In the genomic region with DNA sequence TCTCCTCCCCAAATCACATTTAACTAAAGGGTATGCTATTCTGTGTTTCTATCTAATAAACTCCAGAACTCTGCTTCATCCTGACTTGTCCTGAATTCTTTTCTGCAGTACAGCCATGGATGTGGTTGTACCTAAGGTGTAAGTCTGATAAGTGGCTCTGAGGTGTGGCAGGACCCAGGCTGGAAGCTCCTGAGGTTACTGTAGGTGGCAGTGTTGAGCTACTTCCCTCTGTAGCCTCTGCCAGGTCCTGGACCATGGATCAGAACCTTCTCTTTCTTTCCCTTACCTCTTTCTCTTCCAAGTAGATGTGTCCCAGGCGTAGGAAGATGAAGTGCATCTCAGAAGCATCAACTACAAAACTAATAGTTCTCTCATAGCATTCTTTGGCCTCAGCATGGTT, we compare ENCODE assay signal across 1 mouse cellular context.
TF ChIP-seq lines count a peak whose summit lies in the region.

No protein-coding gene starts in this region.

TF ChIP-seq in CH12.LX, 34 proteins besides CTCF, POLR2A, EP300 and RAD21:
- TF ChIP-seq SMC3 (IDR thresholded peaks at IDR 0.05; ENCODE audit: low read depth, low read length) (peak; percentile 64), MAX (IDR thresholded peaks at IDR 0.05; ENCODE audit: low read length) (0 out of 2 replicates have a peak, but pooled peaks have one; percentile 22), PAX5 (IDR thresholded peaks at IDR 0.05; ENCODE audit: low read length) (no peak), TBP (conservative IDR thresholded peaks at IDR 0.05; ENCODE audit: low read depth, low read length) (no peak), MAZ (IDR thresholded peaks at IDR 0.05; ENCODE audit: low read depth, low read length) (no peak), ZC3H11A (IDR thresholded peaks at IDR 0.05; ENCODE audit: low read depth, low read length) (0 out of 2 replicates have a peak, but pooled peaks have one; percentile 7)
